Mouse (Mus musculus) adrenal gland, postnatal 25 days (tissue): ENCODE measurements around the gene Gm9821. TPM values are rescaled to one million over a fixed set of nuclear protein-coding genes. Genes with fewer than 3 reads are reported as not detected.

Experiments used
- DNase-seq: peaks from one replicate; pipeline ENCODE4 v3.0.0; 2021; ENCODE audit warnings: mixed read lengths
- total RNA-seq: library from RNA; stranded (reverse); gene quantifications from 2 replicates; pipeline ENCODE4 v1.2.3, GENCODE M21; 2021

Gene Gm9821
- total RNA-seq, 1 experiment from 2014 or later: not detected

DNA sequence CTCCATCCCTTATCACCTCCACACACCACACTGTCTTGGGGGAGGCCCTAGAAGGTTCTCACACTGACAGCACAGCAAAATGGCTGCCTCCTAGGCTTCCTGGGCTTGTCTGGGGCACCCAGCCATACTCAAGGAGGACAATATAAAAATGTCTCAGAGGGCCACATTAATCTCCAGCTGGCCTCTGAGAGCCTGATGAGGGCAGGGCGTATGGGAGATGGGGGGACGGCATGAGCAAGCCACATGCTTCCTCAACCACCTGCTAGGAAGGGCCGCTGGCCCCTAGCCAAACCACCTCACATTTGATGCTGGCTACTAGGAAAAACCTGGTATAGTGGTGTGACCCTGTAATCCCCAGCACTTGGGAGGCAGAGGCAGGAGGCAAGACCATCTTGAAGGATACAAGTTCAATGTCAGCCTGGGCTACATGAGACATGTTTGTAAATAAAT lies 3.3 kb downstream of the Gm9821 start:
- DNase-seq: no peak

GRCm38 (mm10) chr2:91949411-91950274 lies 4.1 kb downstream of the Gm9821 start:
- DNase-seq: peak; percentile 54

DNA sequence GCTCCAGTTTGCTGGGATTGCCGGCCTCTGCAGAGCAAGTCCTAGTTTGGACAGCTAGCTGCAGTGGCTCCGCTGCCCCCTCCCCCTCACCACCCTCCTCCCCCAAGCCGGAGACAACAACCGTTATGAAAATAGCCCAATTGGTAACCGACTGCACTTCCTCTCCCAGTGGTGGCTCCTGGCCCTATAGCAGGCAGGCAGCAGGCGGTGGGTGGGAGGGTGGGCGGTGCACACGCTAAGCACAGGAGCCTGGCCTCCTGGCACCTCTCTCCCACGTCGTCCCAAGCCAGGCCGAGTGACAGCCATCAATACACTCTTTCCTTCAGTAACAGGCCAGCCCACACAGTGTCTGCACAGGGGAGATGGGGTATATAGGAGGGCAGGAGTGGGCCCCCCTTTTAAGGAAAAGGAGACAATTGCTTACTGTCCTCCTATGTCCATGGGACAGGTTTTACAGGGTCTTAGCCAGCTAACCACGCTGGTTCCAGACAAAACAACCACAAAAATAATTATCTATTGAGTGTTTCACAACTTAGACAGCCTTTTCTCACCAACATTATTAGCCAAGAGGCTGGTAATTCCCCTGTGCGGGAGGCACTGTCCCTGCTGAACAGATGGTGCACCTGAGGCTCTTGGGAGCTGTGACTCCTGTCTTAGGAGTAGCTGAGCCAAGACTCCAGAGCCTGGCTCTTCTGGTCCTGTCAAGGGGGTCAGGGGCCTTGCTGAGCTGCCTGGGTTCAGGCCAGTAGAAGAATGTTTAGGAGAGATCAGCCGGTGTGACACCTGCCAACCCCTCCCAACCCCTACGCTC lies 5.0 kb downstream of the Gm9821 start:
- DNase-seq: no peak

DNA sequence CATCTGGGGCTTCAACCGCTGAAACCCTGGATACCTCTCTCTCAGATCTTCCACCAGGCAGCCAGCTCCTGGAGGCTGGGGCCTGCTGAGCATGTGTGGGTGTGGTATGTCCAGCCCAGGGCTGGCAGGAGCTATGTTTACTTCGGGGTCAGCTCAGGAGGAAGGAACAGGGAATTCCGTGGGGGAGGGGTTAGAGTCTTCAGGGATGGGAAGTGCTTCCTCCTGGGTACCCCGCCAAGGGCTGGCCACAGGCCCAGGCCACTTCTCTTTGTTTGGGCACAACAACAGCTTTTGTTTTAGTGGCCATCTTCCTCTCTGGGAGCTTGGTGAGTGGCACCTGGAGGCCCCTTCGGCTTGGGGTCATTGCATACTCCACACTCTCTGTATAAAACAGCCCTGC lies 8.3 kb downstream of the Gm9821 start:
- peak; percentile 53 for DNase-seq

GRCm38 (mm10) chr2:91955121-91955591 lies 9.7 kb downstream of the Gm9821 start:
- DNase-seq: no peak

GRCm38 (mm10) chr2:91955875-91956274 lies 10.4 kb downstream of the Gm9821 start:
- DNase-seq: no peak

- no peak for DNase-seq
Observed at GRCm38 (mm10) chr2:91957096-91957495, 11.6 kb downstream of the Gm9821 start.

DNA sequence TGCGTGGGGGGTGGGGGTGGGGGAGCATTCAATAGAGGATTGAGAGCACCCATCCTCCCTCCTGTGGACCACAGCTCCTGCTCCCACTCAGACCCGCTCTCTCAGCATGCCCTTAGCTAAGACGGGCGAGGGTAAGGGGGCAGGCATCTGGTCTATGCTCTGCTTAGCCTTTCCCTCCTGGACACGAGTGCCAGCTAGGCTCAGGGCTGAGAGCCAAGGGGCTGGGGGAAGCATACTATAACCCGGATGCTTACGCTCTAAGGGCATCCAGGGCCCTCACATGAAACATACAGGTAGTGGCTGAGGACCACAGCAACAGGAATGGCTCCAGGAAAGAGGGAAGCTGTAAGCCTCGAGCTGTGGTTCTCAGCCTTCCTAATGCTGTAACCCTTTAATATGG lies 12.5 kb downstream of the Gm9821 start:
- no peak for DNase-seq

DNA sequence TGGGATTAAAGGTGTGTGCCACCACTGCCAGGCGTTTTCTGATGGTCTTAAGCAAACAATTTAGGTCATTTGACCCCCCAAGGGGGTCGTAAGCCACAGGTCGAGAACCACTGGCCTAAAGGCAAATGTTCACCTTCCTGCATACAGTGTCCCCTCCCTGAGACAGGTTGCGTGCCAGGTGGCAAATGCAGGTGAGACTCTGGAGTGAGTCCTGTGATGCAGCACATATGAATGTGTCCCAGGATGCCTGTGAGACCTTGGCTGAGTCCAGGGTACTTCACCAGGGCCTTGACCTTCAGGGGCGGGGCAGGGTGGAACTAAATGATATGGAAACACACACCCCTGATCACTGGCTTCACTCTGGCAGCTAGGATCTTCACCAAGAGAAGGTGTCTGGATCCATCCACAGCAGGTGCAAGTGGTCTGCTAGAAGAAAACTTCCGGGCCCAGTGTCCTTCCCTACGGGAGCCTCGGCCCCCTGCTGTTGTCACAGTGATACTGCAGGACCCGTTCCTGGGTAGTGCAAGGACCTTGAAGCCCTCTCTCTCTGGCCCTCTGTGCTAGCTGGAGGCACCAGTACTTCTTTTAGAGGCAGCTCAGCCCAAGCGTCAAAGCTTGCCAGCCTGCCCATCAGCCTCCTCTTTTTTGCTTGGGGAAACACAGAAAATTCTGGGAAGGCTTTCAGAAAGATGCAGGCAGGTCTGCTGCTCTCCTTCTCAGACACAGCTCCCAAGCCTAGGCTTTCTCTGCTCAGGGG lies 13.4 kb downstream of the Gm9821 start:
- DNase-seq: peak; percentile 66

GRCm38 (mm10) chr2:91959544-91960410 lies 14.3 kb downstream of the Gm9821 start:
- no peak for DNase-seq

DNA sequence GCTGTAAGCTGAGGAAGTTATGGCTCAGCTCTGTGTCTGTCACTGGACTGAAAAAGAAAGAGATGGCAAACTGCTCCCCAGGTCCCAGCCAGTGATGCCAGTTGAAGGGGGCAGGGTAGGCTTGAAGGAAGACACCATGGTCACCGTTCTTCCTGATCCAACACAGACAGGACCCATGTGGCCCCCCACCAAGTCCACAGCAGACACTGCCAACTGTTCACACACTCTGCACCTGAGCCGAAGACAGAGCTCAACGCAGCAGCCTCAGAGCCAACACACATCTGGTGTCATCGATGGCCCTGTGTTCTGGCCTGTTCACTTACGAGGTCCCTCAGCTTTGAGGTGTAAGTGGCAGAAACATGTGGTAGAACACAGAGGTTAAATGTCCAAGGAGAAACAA lies 15.0 kb downstream of the Gm9821 start:
- no peak for DNase-seq

- DNase-seq: no peak
Observed at GRCm38 (mm10) chr2:91961901-91962761, 16.6 kb downstream of the Gm9821 start.

GRCm38 (mm10) chr2:91962864-91963401 lies 17.4 kb downstream of the Gm9821 start:
- peak; percentile 53 for DNase-seq

DNA sequence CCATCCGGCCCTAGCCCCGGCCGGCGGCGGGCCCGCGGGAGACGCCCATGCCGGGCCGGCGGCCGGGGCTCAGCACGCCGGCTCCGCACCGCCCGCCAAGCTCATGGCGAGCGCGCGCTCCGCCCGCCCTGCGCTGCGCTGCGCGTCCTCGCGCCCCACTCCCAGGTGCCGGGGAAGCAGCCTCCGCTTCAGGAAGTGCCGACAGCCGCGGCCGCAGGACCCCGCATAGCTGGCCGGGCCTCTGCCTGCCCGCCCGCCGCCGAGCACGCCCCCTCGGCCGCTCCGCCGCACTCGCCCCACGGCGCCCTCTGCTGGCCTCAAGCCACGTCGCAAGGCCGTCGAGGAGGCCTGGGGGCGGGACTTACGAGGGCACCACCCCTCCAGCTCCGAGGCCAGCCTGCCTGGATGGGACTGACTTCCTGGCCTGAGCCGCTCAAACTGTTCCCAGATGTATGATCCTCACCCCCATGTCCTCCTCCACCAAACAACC lies 18.0 kb downstream of the Gm9821 start:
- DNase-seq: peak; percentile 98

DNA sequence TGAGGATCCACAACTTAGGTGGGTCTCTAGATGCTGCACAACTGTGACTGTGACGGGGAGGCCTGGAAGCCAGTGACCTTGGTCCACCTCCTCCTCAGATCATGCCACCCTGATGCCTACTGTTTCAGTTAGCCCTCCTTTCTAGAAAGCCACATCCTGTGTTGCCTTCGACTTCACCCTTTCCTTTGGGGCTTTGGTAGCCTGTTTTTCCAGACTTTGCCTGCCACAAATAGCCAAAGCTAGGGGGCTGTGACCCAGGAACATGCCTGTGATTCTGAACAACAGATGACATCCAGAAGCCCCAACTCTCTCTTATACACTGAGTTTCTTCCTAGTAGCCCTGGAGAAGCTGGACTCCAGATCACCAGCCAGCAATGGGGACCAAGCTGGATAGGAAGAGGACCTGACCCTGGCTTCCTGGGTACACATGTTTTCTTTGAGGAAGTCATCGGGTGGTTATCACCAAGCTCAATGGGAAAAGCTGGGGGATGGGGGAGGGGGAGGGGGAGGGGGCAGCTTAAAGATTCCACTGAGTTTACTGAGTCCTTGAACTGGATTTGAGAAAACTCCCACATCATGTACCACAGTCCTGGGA lies 19.2 kb downstream of the Gm9821 start:
- no peak for DNase-seq

DNA sequence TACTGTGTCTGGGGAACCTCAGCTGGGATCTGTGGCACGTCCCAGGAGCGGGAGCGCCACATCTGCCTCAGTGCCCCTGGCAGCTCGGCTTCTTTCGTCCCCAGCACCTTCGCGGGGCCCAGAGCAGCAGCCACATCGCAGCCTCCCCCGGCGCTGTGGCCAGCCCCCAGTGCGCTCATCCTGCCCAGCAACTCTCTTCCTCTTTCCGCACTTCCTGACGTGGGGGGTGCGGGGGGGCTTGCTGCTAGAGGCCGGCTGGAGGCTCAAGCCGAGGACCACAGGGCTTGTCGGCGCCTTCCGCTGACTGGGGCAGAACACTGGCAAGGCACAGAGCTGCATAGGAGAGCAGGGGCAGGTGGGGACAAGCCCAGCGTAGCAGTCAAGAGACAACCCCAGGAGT lies 19.9 kb downstream of the Gm9821 start:
- peak; percentile 64 for DNase-seq

DNA sequence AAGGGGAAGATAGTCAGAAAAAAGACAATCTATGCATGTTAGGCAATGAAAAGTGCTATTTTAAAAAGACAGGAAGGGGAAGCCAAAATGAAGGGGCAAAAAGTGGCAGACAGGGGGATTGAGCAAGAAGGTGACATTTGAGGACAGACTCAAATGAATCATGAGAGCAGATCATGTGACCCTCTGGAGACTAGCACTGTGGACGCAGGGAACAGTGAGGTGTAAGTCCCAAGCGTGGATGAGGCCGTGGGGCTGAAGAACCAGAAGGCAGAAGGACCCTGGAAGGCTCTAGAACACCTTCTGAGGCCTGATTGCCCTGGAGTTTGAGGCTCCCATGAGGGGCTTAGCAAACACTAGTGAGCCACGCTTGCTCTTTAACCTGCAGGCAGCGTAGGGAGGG lies 20.9 kb downstream of the Gm9821 start:
- DNase-seq: no peak

- DNase-seq: no peak
Observed at GRCm38 (mm10) chr2:91967962-91968361, 22.5 kb downstream of the Gm9821 start.
